In genomic region chr9:105582944-105583343, GRCm38 (mm10) we compare ENCODE assay signal across 15 mouse cellular contexts.
"Had no signal": no experiment of that assay in that cellular context is flagged by ENCODE, and none has a peak within 500 bp of the region (broad histone marks: within the 10 kb centered on the region; RNA-seq: fewer than 3 reads in every experiment).

No protein-coding gene starts in this region.

- H3K27me3 ChIP-seq: liver, embryonic 13.5 days; midbrain, embryonic 12.5 days; midbrain, embryonic 15.5 days; neural tube, embryonic 12.5 days; neural tube, embryonic 15.5 days had no signal

- H3K4me1 ChIP-seq: liver, embryonic 13.5 days; midbrain, embryonic 12.5 days; midbrain, embryonic 15.5 days; neural tube, embryonic 12.5 days; neural tube, embryonic 15.5 days had no signal

- H3K36me3 ChIP-seq: liver, embryonic 13.5 days; midbrain, embryonic 12.5 days; midbrain, embryonic 15.5 days; neural tube, embryonic 12.5 days; neural tube, embryonic 15.5 days had no signal

- H3K27ac ChIP-seq: kidney, postnatal 0 days; left cerebral cortex, adult 2 months; liver, embryonic 13.5 days; midbrain, embryonic 12.5 days; midbrain, embryonic 15.5 days; neural tube, embryonic 12.5 days; neural tube, embryonic 15.5 days; stomach, postnatal 0 days had no signal

- DNase-seq: kidney, adult 2 months; kidney, postnatal 25 days; liver, embryonic 13.5 days; lung, adult 2 months; lung, postnatal 14 days; lung, postnatal 4 days; right cerebral cortex, adult 18-20 months; thymus, postnatal 25 days had no signal

- H3K9ac ChIP-seq: liver, embryonic 13.5 days; midbrain, embryonic 12.5 days; midbrain, embryonic 15.5 days; neural tube, embryonic 12.5 days; neural tube, embryonic 15.5 days had no signal

- H3K4me3 ChIP-seq: left cerebral cortex, adult 2 months; liver, embryonic 13.5 days; midbrain, embryonic 12.5 days; midbrain, embryonic 15.5 days; neural tube, embryonic 12.5 days; neural tube, embryonic 15.5 days had no signal
